Mouse (Mus musculus) stomach, postnatal 0 days (tissue): Measurements from ENCODE around the gene Milr1. TPM values are rescaled to one million over a fixed set of nuclear protein-coding genes. Genes with fewer than 3 reads are reported as not detected.

ENCODE experiments used
- ATAC-seq: fragments of 200-750 bp; cut with Nextera tagmentation; 2 replicates; pipeline ENCODE4 v1.8.0; 2017; ENCODE audit not compliant: low FRiP score, low TSS enrichment
- DNase-seq: peaks from one replicate; pipeline ENCODE4 v3.0.0-alpha.2; 2016; ENCODE audit warnings: low spot score
- H3K27ac ChIP-seq: fragments of 300-500 bp; sonication (generic); replicated peaks from 2 replicates; pipeline ENCODE4 v1.5.1; 2014; ENCODE audit warnings: mild to moderate bottlenecking, control low read depth
- H3K27me3 ChIP-seq: fragments of 300-500 bp; sonication (generic); 2 replicates; pipeline ENCODE4 v1.6.1; 2014; ENCODE audit warnings: low read length; ENCODE audit not compliant: control insufficient read depth, insufficient read depth
- H3K36me3 ChIP-seq: fragments of 300-500 bp; sonication (generic); 2 replicates; pipeline ENCODE4 v1.6.1; 2014; ENCODE audit warnings: low read length, mixed read lengths; ENCODE audit not compliant: control insufficient read depth, insufficient read depth
- H3K4me1 ChIP-seq: fragments of 300-500 bp; sonication (generic); replicated peaks from 2 replicates; pipeline ENCODE4 v1.6.1; 2014; ENCODE audit warnings: antibody characterized with exemption; ENCODE audit not compliant: control insufficient read depth, insufficient read depth
- H3K4me2 ChIP-seq: fragments of 300-500 bp; sonication (generic); replicated peaks from 2 replicates; pipeline ENCODE4 v1.6.1; 2014; ENCODE audit warnings: low read depth, mild to moderate bottlenecking, control low read depth, moderate library complexity
- H3K4me3 ChIP-seq: fragments of 300-500 bp; sonication (generic); 2 replicates; pipeline ENCODE4 v1.5.1; 2014; ENCODE audit warnings: low read depth, low read length, control low read depth
- H3K9ac ChIP-seq: fragments of 300-500 bp; sonication (generic); 2 replicates; pipeline ENCODE4 v1.6.1; 2014; ENCODE audit warnings: mild to moderate bottlenecking, low read length, control low read depth, mixed read lengths
- H3K9me3 ChIP-seq: fragments of 300-500 bp; sonication (generic); 2 replicates; pipeline ENCODE4 v1.6.1; 2016; ENCODE audit warnings: low read length; ENCODE audit not compliant: control insufficient read depth
- CTCF ChIP-seq: IDR thresholded peaks from 2 replicates; pipeline ENCODE4 v1.5.1; 2016; ENCODE audit warnings: antibody characterized with exemption, low read depth, mild to moderate bottlenecking, moderate library complexity
- EP300 ChIP-seq: optimal IDR thresholded peaks from 2 replicates; pipeline ENCODE3; 2016; ENCODE audit warnings: antibody characterized with exemption
- WGBS: fragments of 180-500 bp; shearing (Covaris S2); extraction: QIAGEN DNeasy Blood & Tissue Kit; methylation state at CpG from one replicate; pipeline ENCODE4 v1.1.7; 2014; 5-methylcytosine and 5-hydroxymethylcytosine counted together
- polyA plus RNA-seq: library from polyadenylated mRNA; unstranded; fragments of >200 nt; fragmentation: Nextera tagmentation; extraction: Ambion mirVana; gene quantifications from 2 replicates; pipeline ENCODE4 v1.2.1, GENCODE M21; 2015

The Milr1 gene
- polyA plus RNA-seq, 1 experiment from 2014 or later = 2.2 TPM

DNA sequence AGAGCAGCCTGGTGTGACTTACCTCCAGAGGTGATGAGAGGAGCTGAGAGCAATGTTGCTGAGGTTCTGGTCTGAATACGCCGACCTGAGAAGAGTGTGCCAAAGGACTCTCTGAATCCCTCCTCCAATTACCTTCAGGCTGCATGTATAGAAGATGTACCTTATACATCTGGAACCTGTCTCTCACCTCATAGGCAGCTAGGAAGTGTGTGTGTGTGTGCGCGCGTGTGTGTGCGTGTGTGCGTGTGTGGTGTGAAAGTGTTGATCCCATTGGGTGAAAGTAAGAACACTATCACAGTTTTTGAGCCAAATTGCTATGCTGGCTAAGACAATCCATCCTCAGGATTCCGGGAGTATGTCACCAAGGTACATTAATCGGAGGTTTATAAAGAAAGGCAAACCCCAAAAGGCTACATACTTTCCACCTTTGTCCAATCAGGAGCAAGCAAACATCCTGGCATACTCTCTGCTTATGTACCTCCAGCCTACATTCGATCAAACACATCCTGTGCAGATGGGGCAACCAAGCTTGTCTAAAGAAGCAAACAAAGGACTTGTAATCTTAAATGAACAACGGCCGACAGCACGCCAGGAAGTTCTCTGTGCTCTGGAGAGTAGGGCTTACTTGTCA lies 790 bp upstream of the Milr1 start, which contains the start of gene Pecam1:
Pecam1 (minus strand) TSS at position 508 of the 631 bp plus-strand sequence.
- Histone ChIP-seq H3K36me3 (no peaks in the 10 kb centered on the region), H3K4me1 (no peaks in the 10 kb centered on the region), H3K4me2 (no peak within 1 kb of the TSS), H3K9ac (no peak within 1 kb of the TSS), H3K27me3 (no peaks in the 10 kb centered on the region), H3K27ac (no peak within 1 kb of the TSS), H3K4me3 (no peak within 1 kb of the TSS), H3K9me3 (no peaks in the 10 kb centered on the region)
- no peak for TF ChIP-seq EP300
- TF ChIP-seq CTCF = no peak
- WGBS = 59% methylated on average over 13 of the region's 13 CpGs
- peak; percentile 78 for ATAC-seq
- peak; percentile 41 for DNase-seq

DNA sequence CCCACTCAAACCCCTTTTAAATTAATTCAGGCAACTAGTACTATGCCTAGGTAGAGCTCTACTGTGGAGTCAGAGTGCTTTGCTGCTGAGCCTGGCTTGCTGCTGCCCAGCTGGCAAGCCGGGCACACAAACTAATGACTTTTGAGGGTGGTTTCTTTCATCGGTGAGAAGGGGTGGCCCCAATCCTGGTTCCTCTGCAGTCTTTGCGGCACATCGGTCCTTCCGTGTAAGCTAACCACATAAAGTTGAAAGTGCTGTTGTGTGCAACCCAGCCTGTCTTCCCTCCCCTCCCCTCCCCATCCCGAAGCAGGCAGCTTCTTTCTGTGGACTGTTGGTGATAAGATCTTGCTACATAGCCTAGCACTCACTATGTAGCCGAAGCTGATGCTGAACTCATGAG lies 1.1 kb downstream of the Milr1 start:
- Histone ChIP-seq H3K9me3 (no peaks in the 10 kb centered on the region), H3K4me3 (no peak overlapping the region), H3K4me2 (no peak overlapping the region), H3K27me3 (no peaks in the 10 kb centered on the region), H3K36me3 (no peaks in the 10 kb centered on the region), H3K4me1 (no peaks in the 10 kb centered on the region), H3K27ac (no peak overlapping the region), H3K9ac (no peak overlapping the region)
- ATAC-seq = no peak
- WGBS = 72% methylated on average over 7 of the region's 7 CpGs
- no peak for TF ChIP-seq EP300
- no peak for TF ChIP-seq CTCF
- no peak for DNase-seq

DNA sequence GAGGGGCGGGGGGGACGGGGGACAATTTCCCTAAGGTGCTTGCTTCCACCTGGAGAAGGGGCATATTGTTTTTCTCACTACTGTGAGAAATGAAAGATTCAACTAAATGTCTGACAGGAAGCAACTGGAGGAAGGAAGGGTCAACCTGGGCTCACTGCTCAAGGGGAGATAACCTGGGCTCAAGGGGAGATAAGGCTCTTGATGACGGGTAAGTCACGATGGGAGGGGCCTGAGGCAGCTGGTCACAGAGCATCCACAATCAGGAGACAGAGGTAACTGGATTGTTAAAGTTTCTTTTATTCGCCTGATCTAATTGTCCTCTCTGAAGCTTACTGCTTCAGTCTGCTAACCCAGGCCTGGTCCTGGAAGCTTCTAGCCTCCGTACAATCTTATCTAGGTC lies 2.3 kb downstream of the Milr1 start:
- Histone ChIP-seq H3K36me3 (no peaks in the 10 kb centered on the region), H3K4me3 (no peak overlapping the region), H3K9ac (no peak overlapping the region), H3K27ac (no peak overlapping the region), H3K9me3 (no peaks in the 10 kb centered on the region), H3K4me2 (no peak overlapping the region), H3K27me3 (no peaks in the 10 kb centered on the region), H3K4me1 (no peaks in the 10 kb centered on the region)
- no peak for DNase-seq
- WGBS = 73% methylated on average over 6 of the region's 6 CpGs
- no peak for TF ChIP-seq CTCF
- no peak for TF ChIP-seq EP300
- no peak for ATAC-seq

DNA sequence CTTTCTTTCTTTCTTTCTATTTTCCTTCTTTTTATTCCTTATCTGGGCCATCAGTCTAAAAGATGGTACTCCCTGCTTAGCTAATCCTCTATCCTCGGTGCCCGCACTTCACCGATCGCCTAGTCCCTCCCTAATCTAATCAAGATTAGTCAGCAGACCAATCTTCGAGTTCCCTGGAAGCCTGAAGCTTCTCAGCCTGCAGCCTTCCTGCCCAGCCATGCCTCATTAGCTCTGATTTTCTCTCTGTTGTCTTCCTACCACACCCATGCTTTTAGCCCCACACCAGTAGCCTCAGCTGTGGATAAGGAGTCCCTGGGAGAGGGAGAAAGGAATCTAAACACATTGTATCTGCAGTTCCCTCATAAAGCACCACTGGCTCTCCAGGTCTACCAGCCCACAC lies 4.6 kb downstream of the Milr1 start:
- Histone ChIP-seq H3K4me3 (no peak overlapping the region), H3K4me1 (no peaks in the 10 kb centered on the region), H3K4me2 (no peak overlapping the region), H3K36me3 (no peaks in the 10 kb centered on the region), H3K27ac (no peak overlapping the region), H3K9ac (no peak overlapping the region), H3K27me3 (no peaks in the 10 kb centered on the region), H3K9me3 (no peaks in the 10 kb centered on the region)
- ATAC-seq (no peak), DNase-seq (no peak)
- 48% methylated on average over 5 of the region's 5 CpGs for WGBS
- TF ChIP-seq EP300 (no peak), CTCF (no peak)

DNA sequence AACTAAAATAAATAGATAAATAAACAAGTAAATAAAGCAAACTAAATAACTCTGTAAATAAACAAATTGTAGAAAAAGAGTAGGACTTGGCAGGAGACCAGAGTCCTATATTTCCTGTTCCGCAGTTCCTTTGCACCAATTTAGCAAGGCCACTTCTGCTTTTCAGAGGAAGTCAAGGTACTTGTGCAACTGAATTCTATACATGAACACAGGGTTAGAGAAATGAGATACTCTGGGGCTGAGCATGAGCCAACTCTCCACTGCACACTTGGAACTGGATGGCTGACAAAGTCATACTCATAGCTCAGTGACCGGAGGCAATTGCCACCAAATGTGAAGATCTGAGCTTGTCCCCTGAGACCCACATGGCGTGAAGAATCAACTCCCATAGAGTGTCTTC lies 8.0 kb downstream of the Milr1 start:
- no peak overlapping the region for H3K4me3 ChIP-seq
- no peak overlapping the region for H3K4me2 ChIP-seq
- H3K27me3 ChIP-seq = no peaks in the 10 kb centered on the region
- H3K36me3 ChIP-seq = no peaks in the 10 kb centered on the region
- no peak overlapping the region for H3K9ac ChIP-seq
- DNase-seq (no peak), ATAC-seq (no peak)
- WGBS = 93% methylated on average over 3 of the region's 3 CpGs
- no peaks in the 10 kb centered on the region; the same call in 1 of the 2 replicates for H3K4me1 ChIP-seq
- H3K9me3 ChIP-seq = no peaks in the 10 kb centered on the region
- no peak overlapping the region for H3K27ac ChIP-seq
- TF ChIP-seq EP300 (no peak), CTCF (no peak)

DNA sequence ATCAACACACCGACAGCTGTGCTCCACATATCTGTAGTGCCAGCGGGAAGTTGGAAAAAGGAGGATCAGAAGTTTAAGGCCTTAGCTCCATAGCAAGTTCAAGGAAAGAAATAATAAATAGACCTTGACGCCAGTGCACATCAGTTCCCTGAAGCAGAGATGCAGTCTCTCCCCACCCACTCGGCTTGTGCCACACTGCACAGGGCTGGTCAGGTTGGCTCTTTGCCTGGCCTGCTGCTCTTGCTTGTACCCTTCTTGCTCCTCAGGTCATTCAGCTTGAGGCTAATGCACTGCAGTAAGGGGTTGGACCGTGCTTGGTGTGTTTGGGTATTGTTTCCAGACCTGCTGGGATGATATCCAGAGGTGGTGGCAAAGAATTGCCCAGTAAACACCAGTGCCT lies 9.5 kb downstream of the Milr1 start:
- Histone ChIP-seq H3K4me3 (no peak overlapping the region), H3K9ac (no peak overlapping the region), H3K4me1 (no peaks in the 10 kb centered on the region; the same call in 1 of the 2 replicates), H3K27me3 (no peaks in the 10 kb centered on the region), H3K4me2 (no peak overlapping the region), H3K27ac (no peak overlapping the region), H3K36me3 (no peaks in the 10 kb centered on the region), H3K9me3 (no peaks in the 10 kb centered on the region)
- ATAC-seq (no peak), DNase-seq (no peak)
- no peak for TF ChIP-seq EP300
- no peak for TF ChIP-seq CTCF
- 86% methylated on average over 5 of the region's 5 CpGs for WGBS
